In genomic region chr9:46819808-46820207, GRCm38 (mm10) we compare ENCODE assay signal across 23 mouse cellular contexts.
DNase-seq lines count a peak whose midpoint lies in the region; ATAC-seq and TF ChIP-seq lines count a peak whose summit lies in the region.
"Had no signal": no experiment of that assay in that cellular context is flagged by ENCODE, and none has a peak within 500 bp of the region (broad histone marks: within the 10 kb centered on the region; RNA-seq: fewer than 3 reads in every experiment).

No protein-coding gene starts in this region.

- peak; percentile 19 for DNase-seq in forebrain, embryonic 14.5 days (ENCODE audit: low spot score)
- no peak for DNase-seq in forebrain, embryonic 11.5 days (ENCODE audit: low spot score)
- no peak for DNase-seq in midbrain, embryonic 10.5 days (ENCODE audit: low spot score)
- DNase-seq in hindbrain, postnatal 0 days (ENCODE audit: low spot score), result peak; percentile 21
- peak; percentile 60 for DNase-seq in retina, embryonic 14.5 days (ENCODE audit: low spot score)
- no peak for DNase-seq in ovary, postnatal 36 days (ENCODE audit: low spot score)
- DNase-seq in cerebellum, adult 11-12 months, result no peak
- DNase-seq: cerebellum, adult 8-10 months; heart, postnatal 36 days; kidney, postnatal 10 days; layer of hippocampus, postnatal 36 days; lung, adult 18-20 months; right cerebral cortex, postnatal 25 days; thymus, adult 2 months had no signal

- no peak for TF ChIP-seq CTCF in hindbrain, postnatal 0 days (IDR thresholded peaks at IDR 0.05; ENCODE audit: low read depth)

- no peak overlapping the region for H3K27ac ChIP-seq in forebrain, embryonic 14.5 days (ENCODE audit: low read depth, low read length)
- no peak overlapping the region for H3K27ac ChIP-seq in forebrain, embryonic 11.5 days (ENCODE audit: low read depth, low read length)
- H3K27ac ChIP-seq in midbrain, embryonic 10.5 days (replicated peaks), result 0 out of 2 replicates have a peak overlapping the region, but pooled peaks have one; percentile 13
- no peak overlapping the region for H3K27ac ChIP-seq in midbrain, embryonic 16.5 days (ENCODE audit: low read length)
- no peak overlapping the region for H3K27ac ChIP-seq in hindbrain, postnatal 0 days
- H3K27ac ChIP-seq: embryonic facial prominence, embryonic 15.5 days; heart, embryonic 13.5 days; intestine, embryonic 15.5 days; layer of hippocampus, adult 2 months had no signal

- no peak for ATAC-seq in forebrain, embryonic 14.5 days
- ATAC-seq in forebrain, embryonic 11.5 days (replicated peaks; ENCODE audit: low FRiP score), result no peak
- ATAC-seq in midbrain, embryonic 16.5 days, result no peak
- ATAC-seq in hindbrain, postnatal 0 days, result no peak
- ATAC-seq: CD4-positive, CD25-positive, alpha-beta regulatory T cell, adult 4 months; intestine, embryonic 15.5 days had no signal

- H3K4me2 ChIP-seq in forebrain, embryonic 14.5 days (ENCODE audit: low read length), result no peak overlapping the region
- no peak overlapping the region for H3K4me2 ChIP-seq in forebrain, embryonic 11.5 days (ENCODE audit: low read depth, low read length, severe bottlenecking)
- H3K4me2 ChIP-seq in midbrain, embryonic 16.5 days (ENCODE audit: low read length), result no peak overlapping the region
- H3K4me2 ChIP-seq in hindbrain, postnatal 0 days (ENCODE audit: low read depth, low read length), result no peak overlapping the region
- H3K4me2 ChIP-seq: embryonic facial prominence, embryonic 15.5 days; heart, embryonic 13.5 days; intestine, embryonic 15.5 days; liver, embryonic 11.5 days had no signal

- H3K4me1 ChIP-seq in forebrain, embryonic 14.5 days (ENCODE audit: control insufficient read depth, insufficient read depth, low read length), result no peaks in the 10 kb centered on the region
- H3K4me1 ChIP-seq in forebrain, embryonic 11.5 days (replicated peaks; ENCODE audit: control insufficient read depth, insufficient read depth, low read length), result no peaks in the 10 kb centered on the region
- H3K4me1 ChIP-seq in midbrain, embryonic 10.5 days, result peaks cover 2% of the 10 kb centered on the region
- no peaks in the 10 kb centered on the region for H3K4me1 ChIP-seq in midbrain, embryonic 16.5 days (ENCODE audit: control insufficient read depth, insufficient read depth, low read length)
- no peaks in the 10 kb centered on the region for H3K4me1 ChIP-seq in hindbrain, postnatal 0 days (ENCODE audit: insufficient read depth, low read length)
- H3K4me1 ChIP-seq: heart, embryonic 13.5 days; intestine, embryonic 15.5 days; megakaryocyte, embryonic 14.5 days had no signal

- H3K36me3 ChIP-seq in forebrain, embryonic 14.5 days (ENCODE audit: control insufficient read depth, insufficient read depth, low read length), result no peaks in the 10 kb centered on the region
- no peaks in the 10 kb centered on the region for H3K36me3 ChIP-seq in forebrain, embryonic 11.5 days (ENCODE audit: control insufficient read depth, insufficient read depth, low read length)
- no peaks in the 10 kb centered on the region for H3K36me3 ChIP-seq in midbrain, embryonic 10.5 days
- no peaks in the 10 kb centered on the region for H3K36me3 ChIP-seq in midbrain, embryonic 16.5 days (ENCODE audit: control insufficient read depth, insufficient read depth, low read length)
- H3K36me3 ChIP-seq in hindbrain, postnatal 0 days (ENCODE audit: insufficient read depth, low read length), result no peaks in the 10 kb centered on the region
- H3K36me3 ChIP-seq: embryonic facial prominence, embryonic 15.5 days; G1E; heart, embryonic 13.5 days; intestine, embryonic 15.5 days had no signal

- H3K9ac ChIP-seq in forebrain, embryonic 14.5 days (ENCODE audit: low read length), result no peak overlapping the region
- no peak overlapping the region for H3K9ac ChIP-seq in forebrain, embryonic 11.5 days (ENCODE audit: low read length)
- H3K9ac ChIP-seq in midbrain, embryonic 16.5 days (ENCODE audit: low read depth, low read length), result no peak overlapping the region; the same call in 1 of the 2 replicates
- H3K9ac ChIP-seq in hindbrain, postnatal 0 days (replicated peaks; ENCODE audit: low read length), result no peak overlapping the region
- H3K9ac ChIP-seq: embryonic facial prominence, embryonic 15.5 days; heart, embryonic 13.5 days; intestine, embryonic 15.5 days had no signal

- WGBS in forebrain, embryonic 14.5 days, result 60% methylated on average over 7 of the region's 7 CpGs
- 66% methylated on average over 7 of the region's 7 CpGs for WGBS in forebrain, embryonic 11.5 days
- 68% methylated on average over 7 of the region's 7 CpGs for WGBS in midbrain, embryonic 10.5 days
- 55% methylated on average over 7 of the region's 7 CpGs for WGBS in midbrain, embryonic 16.5 days
- 54% methylated on average over 7 of the region's 7 CpGs for WGBS in hindbrain, postnatal 0 days

- H3K4me3 ChIP-seq in forebrain, embryonic 14.5 days (ENCODE audit: low read depth, low read length), result no peak overlapping the region
- H3K4me3 ChIP-seq in forebrain, embryonic 11.5 days (ENCODE audit: low read depth, low read length), result no peak overlapping the region
- H3K4me3 ChIP-seq in midbrain, embryonic 10.5 days, result no peak overlapping the region
- no peak overlapping the region for H3K4me3 ChIP-seq in midbrain, embryonic 16.5 days (ENCODE audit: low read depth, low read length)
- no peak overlapping the region for H3K4me3 ChIP-seq in hindbrain, postnatal 0 days (ENCODE audit: low read length)
- H3K4me3 ChIP-seq: embryonic facial prominence, embryonic 15.5 days; heart, embryonic 13.5 days; intestine, embryonic 15.5 days; layer of hippocampus, adult 2 months; megakaryocyte, embryonic 14.5 days had no signal

- no peaks in the 10 kb centered on the region for H3K9me3 ChIP-seq in forebrain, embryonic 14.5 days (replicated peaks; ENCODE audit: control insufficient read depth, low read length)
- H3K9me3 ChIP-seq in forebrain, embryonic 11.5 days (ENCODE audit: control insufficient read depth, low read length), result no peaks in the 10 kb centered on the region
- no peaks in the 10 kb centered on the region for H3K9me3 ChIP-seq in midbrain, embryonic 10.5 days (replicated peaks)
- H3K9me3 ChIP-seq in midbrain, embryonic 16.5 days (replicated peaks; ENCODE audit: control insufficient read depth, low read length, poor library complexity, severe bottlenecking), result no peaks in the 10 kb centered on the region
- H3K9me3 ChIP-seq in hindbrain, postnatal 0 days (ENCODE audit: low read length), result no peaks in the 10 kb centered on the region
- H3K9me3 ChIP-seq: embryonic facial prominence, embryonic 15.5 days; heart, embryonic 13.5 days; intestine, embryonic 15.5 days had no signal

- no peaks in the 10 kb centered on the region for H3K27me3 ChIP-seq in forebrain, embryonic 14.5 days (replicated peaks; ENCODE audit: control insufficient read depth, insufficient read depth, low read length)
- no peaks in the 10 kb centered on the region for H3K27me3 ChIP-seq in forebrain, embryonic 11.5 days (ENCODE audit: control insufficient read depth, insufficient read depth, low read length)
- peaks cover 9% of the 10 kb centered on the region for H3K27me3 ChIP-seq in midbrain, embryonic 10.5 days (ENCODE audit: low read depth, poor library complexity, severe bottlenecking)
- H3K27me3 ChIP-seq in midbrain, embryonic 16.5 days (ENCODE audit: control insufficient read depth, insufficient read depth, low read depth, low read length), result no peaks in the 10 kb centered on the region
- no peaks in the 10 kb centered on the region for H3K27me3 ChIP-seq in hindbrain, postnatal 0 days (ENCODE audit: insufficient read depth, low read length)
- H3K27me3 ChIP-seq: embryonic facial prominence, embryonic 15.5 days; intestine, embryonic 15.5 days; megakaryocyte, embryonic 14.5 days had no signal

Comparison
In these comparisons a context has a peak if more than half of its experiments do, and no peak if none do; other contexts are left out.
1. DNase-seq: peak in forebrain, embryonic 14.5 days (single experiment), hindbrain, postnatal 0 days (single experiment) and retina, embryonic 14.5 days (single experiment); none in forebrain, embryonic 11.5 days (single experiment), midbrain, embryonic 10.5 days (single experiment), ovary, postnatal 36 days (single experiment) and cerebellum, adult 11-12 months (single experiment).